Mouse (Mus musculus) left cerebral cortex, postnatal 14 days (tissue): Measurements from ENCODE around the gene Vamp8. TPM values are rescaled to one million over a fixed set of nuclear protein-coding genes. Genes with fewer than 3 reads are reported as not detected.

Experiments
- DNase-seq, 2 experiments: peaks; one replicate each; pipeline ENCODE4 v3.0.0; 2021 to 2022; ENCODE audit warnings: low spot score in 2 of 2, mixed read lengths in 1 of 2
- intact Hi-C: fragments of 180-260 bp; cut with DNase I; formaldehyde crosslinking; loops from one replicate; pipeline ENCODE4 v1.15.1; 2025
- long read RNA-seq, 2 experiments: library from polyadenylated mRNA; stranded (forward); transcript quantifications; one replicate each; pipeline ENCODE4 v2.0.0; 2021
- total RNA-seq, 2 experiments: library from RNA; stranded (reverse); gene quantifications; 2 replicates each; pipeline ENCODE4 v1.2.3; 2021

Gene Vamp8
- 10 to 100 TPM in 1 of 2 experiments, 1 to 10 TPM in 1; 9.6 to 11.0 TPM for total RNA-seq
- long read RNA-seq, experiment 1, transcript Vamp8-201 (3 exons, 820 nt): major isoform, 8 of 8 reads
- long read RNA-seq, experiment 1, partial matches to known transcripts: 0 of 8 reads
- long read RNA-seq, experiment 1, other reads (novel, unspliced or antisense): 0 of 8 reads
- long read RNA-seq, experiment 2, transcript Vamp8-201 (3 exons, 820 nt): major isoform, 10 of 13 reads
- long read RNA-seq, experiment 2, partial matches to known transcripts: 0 of 13 reads
- long read RNA-seq, experiment 2, other reads (novel, unspliced or antisense): 0 of 13 reads

DNA sequence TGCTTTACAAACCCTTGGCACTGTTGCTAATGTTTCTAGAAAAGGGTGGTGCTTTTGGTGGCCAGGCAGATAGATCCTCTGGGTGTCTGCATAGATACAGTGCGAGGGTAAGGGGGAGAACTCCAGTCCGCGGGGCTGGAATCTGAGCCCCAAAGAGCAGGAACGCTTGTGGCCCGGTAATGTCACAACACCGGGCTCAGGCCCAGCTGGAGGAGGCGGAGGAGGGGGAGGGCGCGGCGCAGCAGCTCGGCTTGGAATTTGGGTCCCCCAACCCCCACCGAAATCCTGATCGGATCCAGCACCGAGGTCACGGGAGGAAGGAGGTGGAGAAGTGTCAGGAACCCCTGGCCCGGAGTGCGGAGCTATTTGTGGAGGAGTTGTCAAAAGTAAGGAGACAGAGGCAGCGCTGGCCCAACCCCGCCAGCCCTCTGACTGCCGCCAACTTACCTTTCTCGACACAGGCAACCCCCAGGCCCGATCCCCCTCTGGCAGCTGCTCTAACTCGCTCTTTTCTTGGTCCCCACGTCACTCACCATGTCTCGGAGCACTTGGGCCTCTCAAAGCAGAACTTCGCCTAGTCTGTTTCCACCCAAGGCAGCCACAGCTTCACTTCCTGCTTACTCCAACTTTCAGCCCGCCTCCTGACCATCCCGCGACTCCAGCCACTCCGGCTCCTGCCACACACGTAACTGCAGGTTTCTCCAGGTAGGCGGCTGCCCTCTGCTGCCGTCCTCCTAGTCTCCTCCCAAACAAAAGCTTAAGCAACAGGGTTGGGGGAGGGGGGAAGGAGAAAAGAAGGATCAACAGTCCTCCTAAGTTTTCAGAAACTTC lies at the start of gene Vamp8:
Gene Vamp8, minus strand, starts transcription at position 763 of the 831 bp plus-strand sequence.
- intact Hi-C loops: no loop called here
- peak; percentile 23 to 34 for DNase-seq

GRCm38 (mm10) chr6:72439355-72440185 lies 49.1 kb upstream of the Vamp8 start, which contains the start of gene Mat2a:
Gene Mat2a (minus strand): TSS chr6:72439558.
- DNase-seq: peak; percentile 96 to 98
- intact Hi-C loops: loop anchor here (5.0 kb wide), 1 partner anchor 73 kb away; no protein-coding TSS in a partner anchor

GRCm38 (mm10) chr6:72438862-72439354 lies 48.4 kb upstream of the Vamp8 start:
- intact Hi-C loops: loop anchor here (5.0 kb wide), 1 partner anchor 73 kb away; no protein-coding TSS in a partner anchor
- DNase-seq: peak; percentile 93 to 98

DNA sequence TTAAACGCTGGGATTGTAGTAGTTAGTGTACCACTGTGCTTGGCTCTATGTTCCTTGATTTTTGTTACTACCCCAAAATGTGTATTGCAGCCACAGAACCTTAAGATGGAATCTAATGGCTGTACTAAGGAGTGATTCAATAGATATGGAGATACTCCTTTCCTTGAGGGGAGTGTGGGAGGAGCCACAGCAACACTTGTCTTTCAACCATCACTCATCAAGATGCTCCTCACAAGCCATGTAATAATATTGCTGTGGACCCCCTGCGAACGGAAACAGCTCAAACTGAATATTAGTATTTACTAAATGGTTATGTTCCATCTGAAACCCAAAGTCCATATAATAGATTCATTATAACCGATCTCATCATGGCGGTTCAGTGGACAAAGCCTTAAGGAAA lies 47.7 kb upstream of the Vamp8 start:
- no peak for DNase-seq
- intact Hi-C loops: loop anchor here (5.0 kb wide), 1 partner anchor 74 kb away; no protein-coding TSS in a partner anchor

DNA sequence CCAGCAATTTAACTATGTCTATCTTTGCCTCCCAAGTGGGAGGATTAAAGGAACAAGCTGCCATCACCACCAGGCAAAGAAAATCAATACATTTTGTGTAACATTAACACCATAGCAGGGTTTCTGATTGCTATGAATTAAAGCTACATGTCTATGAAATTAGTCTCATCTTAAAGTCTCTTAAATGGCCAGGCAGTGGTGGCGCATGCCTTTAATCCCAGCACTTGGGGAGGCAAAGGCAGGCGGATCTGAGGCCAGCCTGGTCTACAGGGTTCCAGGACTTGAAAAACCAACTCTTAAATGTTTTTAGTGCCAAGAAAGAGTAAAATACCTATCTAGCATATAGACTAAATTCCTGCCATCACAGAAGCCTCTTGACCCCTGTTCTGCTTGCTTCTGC lies 41.6 kb upstream of the Vamp8 start:
- no peak for DNase-seq

GRCm38 (mm10) chr6:72430989-72431921 lies 40.8 kb upstream of the Vamp8 start:
- DNase-seq: peak in 1 of 2 experiments; percentile 59
- intact Hi-C loops: no loop called here

More for the DNA sequence above, 41.6 kb upstream of the Vamp8 start:
- intact Hi-C loops: no loop called here

- DNase-seq: no peak
- intact Hi-C loops: no loop called here
Measured at GRCm38 (mm10) chr6:72429061-72429842, 38.7 kb upstream of the Vamp8 start.

DNA sequence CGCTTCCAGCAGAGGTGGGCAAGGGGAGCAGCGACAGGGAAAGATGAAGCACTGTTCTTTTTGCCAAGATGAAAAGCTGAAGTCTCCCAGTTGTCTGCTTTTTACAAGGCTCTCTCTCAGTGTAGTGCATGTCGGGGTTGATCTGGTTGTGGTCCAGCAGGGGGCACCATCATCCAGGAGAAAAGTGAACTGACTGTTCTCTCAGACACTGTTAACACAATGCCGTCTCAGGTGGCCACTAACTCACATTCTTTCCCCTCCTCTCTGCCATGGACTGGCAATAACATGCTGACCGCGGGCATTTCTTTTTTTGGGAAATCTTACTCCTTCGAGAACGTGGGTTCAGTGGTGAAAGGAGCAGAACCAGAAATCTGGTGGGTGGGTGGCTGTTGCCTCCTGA lies 37.5 kb upstream of the Vamp8 start:
- peak; percentile 73 to 80 for DNase-seq
- intact Hi-C loops: loop anchor here (1.0 kb wide), 2 partner anchors 106 to 138 kb away; no protein-coding TSS in a partner anchor

DNA sequence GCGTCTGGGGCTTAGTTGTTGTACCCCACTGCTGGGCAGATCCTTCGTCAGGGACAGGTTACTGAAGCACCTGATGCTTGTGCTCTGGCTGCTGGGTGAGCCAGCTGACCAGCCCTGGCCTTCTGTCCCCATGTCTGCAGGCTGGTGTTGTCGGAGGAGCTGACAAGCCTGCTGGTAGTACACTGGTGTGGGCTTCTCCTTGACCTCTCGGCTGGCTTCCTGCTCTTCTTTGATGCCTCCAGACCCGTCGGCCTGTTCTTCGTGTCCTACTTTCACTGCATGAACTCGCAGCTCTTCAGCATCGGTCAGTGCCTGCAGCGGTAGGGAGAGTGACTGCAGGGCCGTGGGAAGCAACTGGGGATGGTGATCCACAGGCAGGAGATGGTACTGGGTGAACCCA lies 35.1 kb upstream of the Vamp8 start:
- DNase-seq: no peak
- intact Hi-C loops: no loop called here

DNA sequence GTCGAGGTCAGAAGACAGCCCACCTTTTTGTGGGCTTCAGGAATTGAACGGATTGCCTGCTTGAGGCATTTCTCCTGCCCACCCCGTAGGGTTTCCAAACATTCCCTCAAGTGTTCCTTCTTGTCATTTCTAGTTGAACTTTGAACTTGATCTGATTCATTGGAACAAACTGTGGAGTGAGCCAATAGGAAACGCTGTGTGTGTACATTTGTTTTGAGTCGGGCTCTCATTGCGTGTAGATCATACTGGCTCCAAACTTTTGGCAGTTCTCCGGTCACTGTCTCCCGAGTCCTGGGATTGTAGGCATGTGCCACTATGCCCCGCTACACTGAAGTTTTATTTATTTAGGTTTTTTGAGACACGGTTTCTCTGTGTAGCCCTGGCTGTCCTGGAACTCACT lies 30.4 kb upstream of the Vamp8 start:
- DNase-seq: no peak
- intact Hi-C loops: no loop called here

- no peak for DNase-seq
- intact Hi-C loops: no loop called here
Measured at GRCm38 (mm10) chr6:72419806-72420205, 29.3 kb upstream of the Vamp8 start.

- no peak for DNase-seq
- intact Hi-C loops: no loop called here
Measured at GRCm38 (mm10) chr6:72418279-72418678, 27.8 kb upstream of the Vamp8 start.

- intact Hi-C loops: no loop called here
- no peak for DNase-seq
Measured at GRCm38 (mm10) chr6:72415964-72416772, 25.7 kb upstream of the Vamp8 start.

DNA sequence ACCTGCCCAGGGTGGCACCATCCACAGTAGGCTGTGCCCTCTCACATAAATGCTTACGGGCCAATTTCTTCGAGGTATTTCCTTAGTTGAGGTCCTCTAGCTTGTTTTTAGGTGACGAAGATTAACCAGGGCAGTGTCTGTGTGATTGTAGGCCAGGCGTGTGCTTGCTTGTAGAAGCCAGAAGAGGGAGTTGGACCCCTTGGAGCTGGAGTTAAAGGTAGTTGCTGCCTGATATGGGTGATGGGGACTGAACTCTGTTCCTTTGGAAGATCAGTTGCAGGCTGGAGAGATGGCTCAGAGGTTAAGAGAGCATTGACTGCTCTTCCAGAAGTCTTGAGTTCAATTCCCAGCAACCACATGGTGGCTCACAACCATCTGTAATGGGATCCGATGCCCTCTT lies 24.7 kb upstream of the Vamp8 start:
- intact Hi-C loops: no loop called here
- no peak for DNase-seq

GRCm38 (mm10) chr6:72414076-72414756 lies 23.7 kb upstream of the Vamp8 start, which contains the start of gene Ggcx:
Gene Ggcx (plus strand): TSS chr6:72414308.
- intact Hi-C loops: no loop called here
- peak; percentile 90 to 91 for DNase-seq

DNA sequence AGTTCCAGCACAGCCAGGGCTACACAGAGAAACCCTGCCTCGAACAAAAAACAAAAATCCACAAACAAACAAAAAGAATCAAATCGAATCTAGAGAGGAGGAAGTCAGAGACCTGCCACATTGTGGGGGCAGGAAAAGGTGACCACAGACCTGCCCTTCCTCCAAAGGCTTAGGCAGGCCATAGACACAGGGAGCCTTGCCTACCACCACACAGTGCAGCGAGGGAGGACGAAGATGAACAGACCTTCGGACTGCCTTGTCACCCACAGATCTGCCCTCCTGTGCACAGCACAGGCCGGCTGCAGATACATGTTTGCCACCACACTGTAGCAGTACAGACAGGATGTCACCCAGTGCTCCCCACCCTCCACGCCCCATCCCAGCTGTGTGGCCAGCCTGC lies 20.0 kb upstream of the Vamp8 start:
- no peak for DNase-seq
- intact Hi-C loops: no loop called here
